Mouse (Mus musculus): Measurements from ENCODE around the gene Hsd17b7. TPM values are rescaled to one million over a fixed set of nuclear protein-coding genes. Genes with fewer than 3 reads are reported as not detected.

Hsd17b7 gene
- polyA plus RNA-seq (2017; shearing (Covaris generic)), result 1 to 10 TPM; 5.2 to 6.6 TPM

DNA sequence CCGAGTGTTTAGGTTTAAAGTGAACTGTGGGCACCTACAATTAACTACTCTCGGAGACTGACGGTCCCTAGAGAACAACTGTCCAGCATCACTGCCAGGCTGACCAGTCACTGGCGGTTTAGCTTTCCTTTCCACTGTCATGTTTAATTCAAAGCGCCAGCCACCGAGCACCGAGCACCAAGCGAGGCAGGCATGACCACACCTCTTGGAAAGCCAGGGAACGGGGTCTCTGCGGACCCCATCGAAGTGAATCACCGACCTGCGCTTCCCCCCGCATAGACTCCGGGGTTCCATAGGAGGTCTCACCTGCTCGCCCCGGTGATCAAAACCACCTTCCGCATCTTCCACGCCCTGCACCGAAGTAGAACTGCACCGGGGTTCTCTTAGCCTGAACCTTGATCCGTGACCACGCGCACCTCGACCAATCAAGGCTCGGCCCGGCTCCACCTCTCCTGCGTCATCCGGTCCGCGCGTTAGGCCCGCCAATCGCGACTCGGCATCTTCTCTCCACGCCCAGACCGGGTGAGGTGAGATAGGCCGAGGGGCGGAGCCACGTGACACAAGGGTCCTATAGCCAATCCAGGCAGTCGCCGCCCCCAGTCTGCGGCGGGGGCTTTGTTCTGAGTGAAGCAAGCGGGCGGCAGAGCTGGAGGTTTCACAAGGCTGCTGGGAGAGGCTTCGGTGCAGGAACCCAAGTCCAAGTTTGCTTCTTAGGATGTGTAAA is at the start of gene Hsd17b7:
Gene Hsd17b7 (minus strand): TSS at position 450 of the 724 bp plus-strand sequence.

DNA sequence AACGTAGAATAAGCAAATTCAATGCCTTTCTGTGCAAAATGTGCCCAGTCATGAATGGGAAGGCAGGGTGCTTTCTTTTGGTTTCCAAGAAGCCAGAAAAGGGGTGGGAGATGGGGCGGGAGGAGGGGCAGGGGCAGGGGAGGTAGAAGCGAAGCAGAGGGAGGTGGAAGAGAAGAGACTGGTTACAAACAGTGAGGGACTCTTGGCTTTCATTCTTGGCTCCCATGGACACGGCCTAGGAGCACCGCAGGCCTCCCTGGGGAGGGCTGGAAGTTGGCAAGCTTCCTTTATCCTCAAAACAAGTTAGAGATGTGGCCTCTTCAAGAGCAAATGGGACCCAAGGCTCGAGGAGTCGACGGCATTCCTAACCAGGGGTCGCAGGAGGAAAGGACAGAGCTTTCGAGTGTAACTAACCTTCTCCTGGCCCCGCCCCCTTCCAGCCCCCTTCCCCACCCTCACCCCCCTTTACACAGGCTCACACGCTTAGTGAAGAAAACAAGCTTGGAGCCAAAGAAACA is 40.5 kb downstream of the Hsd17b7 start, which contains the start of gene Ccdc190:
Gene Ccdc190 (plus strand): TSS at position 195 of the 518 bp plus-strand sequence.

Other genes starting within 250 kb of the Hsd17b7 start
- under 1 TPM in 1 of 2 experiments, not detected in 1; 0.73 TPM for gene Rgs4, start 221.6 kb downstream of the Hsd17b7 start, polyA plus RNA-seq (2017; shearing (Covaris generic))
- gene Ccdc190, start 40.6 kb downstream of the Hsd17b7 start, polyA plus RNA-seq (2017; shearing (Covaris generic)), result not detected
- under 1 TPM; 0.17 to 0.37 TPM for gene Ddr2, start 141.5 kb upstream of the Hsd17b7 start, polyA plus RNA-seq (2017; shearing (Covaris generic))
- gene Uap1, start 205.7 kb upstream of the Hsd17b7 start, polyA plus RNA-seq (2017; shearing (Covaris generic)), result 10 to 100 TPM; 33.9 to 57.8 TPM
- gene Uhmk1, start 246.2 kb upstream of the Hsd17b7 start, polyA plus RNA-seq (2017; shearing (Covaris generic)), result 10 to 100 TPM; 27.6 to 42.2 TPM